Mouse (Mus musculus) layer of hippocampus, postnatal 25 days (tissue): ENCODE measurements around the gene Trip6. TPM values are rescaled to one million over a fixed set of nuclear protein-coding genes. Genes with fewer than 3 reads are reported as not detected.

Source experiments
- DNase-seq, 2 experiments: peaks; one replicate each; pipeline ENCODE4 v3.0.0; 2022; ENCODE audit warnings: mixed read lengths in 2 of 2, low spot score in 1 of 2; ENCODE audit errors: extremely low spot score in 1 of 2
- microRNA-seq, 2 experiments: library from miRNA; unstranded; fragments of <30 nt; microRNA quantifications; one replicate each; pipeline ENCODE4 v1.2.0; 2021
- total RNA-seq, 2 experiments: library from RNA; stranded (reverse); gene quantifications; 2 replicates each; pipeline ENCODE4 v1.2.3; 2021

The Trip6 gene
- total RNA-seq, 2 experiments from 2014 or later: 4.6 to 6.4 TPM

- DNase-seq: no peak
Observed at GRCm38 (mm10) chr5:137277360-137278342, 36.6 kb downstream of the Trip6 start.

GRCm38 (mm10) chr5:137268131-137268910 lies 45.9 kb downstream of the Trip6 start:
- DNase-seq: no peak

- no peak for DNase-seq
Observed at GRCm38 (mm10) chr5:137264787-137265186, 49.4 kb downstream of the Trip6 start.

- DNase-seq: no peak
Observed at GRCm38 (mm10) chr5:137263897-137264720, 50.1 kb downstream of the Trip6 start.

Small RNA genes lying within 50 kb of the gene (microRNA-seq; reads per million reads assigned to microRNA genes)
- gene Mir7036 (4.6 to 5.4 reads per million in 2 experiments), gene Mir8116 (0 to 0.37 reads per million in 2 experiments)

Other genes with a start within 250 kb of the Trip6 start
- under 1 TPM; 0.27 to 0.52 TPM for gene Serpine1, start 242.1 kb downstream of the Trip6 start, total RNA-seq
- gene Trim56, start 198.2 kb downstream of the Trip6 start, total RNA-seq: 1 to 10 TPM; 4.8 to 5.4 TPM
- gene Muc3, start 165.1 kb downstream of the Trip6 start, total RNA-seq: not detected
- 1 to 10 TPM; 1.6 to 5.4 TPM for gene Muc3a, start 102.0 kb downstream of the Trip6 start, total RNA-seq
- 10 to 100 TPM; 63.8 to 67.6 TPM for gene Ache, start 26.9 kb downstream of the Trip6 start, total RNA-seq
- gene Ufsp1, start 19.8 kb downstream of the Trip6 start, total RNA-seq: 10 to 100 TPM; 14.3 to 16.0 TPM
- 100 to 1,000 TPM; 164 to 213 TPM for gene Srrt, start 6.7 kb downstream of the Trip6 start, total RNA-seq
- 10 to 100 TPM; 24.9 to 32.8 TPM for gene Slc12a9, start 19.2 kb upstream of the Trip6 start, total RNA-seq
- 1 to 10 TPM; 5.1 to 6.3 TPM for gene Ephb4, start 35.7 kb upstream of the Trip6 start, total RNA-seq
- gene Zan, start 162.7 kb upstream of the Trip6 start, total RNA-seq: under 1 TPM; 0.14 to 0.22 TPM
- 10 to 100 TPM; 33.6 to 34.6 TPM for gene Pop7, start 188.1 kb upstream of the Trip6 start, total RNA-seq
- gene Gigyf1, start 204.1 kb upstream of the Trip6 start, total RNA-seq: 10 to 100 TPM; 44.8 to 54.9 TPM
- not detected for gene Epo, start 218.8 kb upstream of the Trip6 start, total RNA-seq
- gene Gnb2, start 219.1 kb upstream of the Trip6 start, total RNA-seq: 100 to 1,000 TPM; 648 to 692 TPM
- 100 to 1,000 TPM; 129 to 132 TPM for gene Actl6b, start 239.1 kb upstream of the Trip6 start, total RNA-seq